Comparison of ENCODE assay signal across 8 mouse cellular contexts in genomic region chr9:91361033-91361855, GRCm38 (mm10). TPM values are rescaled to one million over a fixed set of nuclear protein-coding genes. Genes with fewer than 3 reads are reported as not detected.
A peak's percentile ranks its signal among the peaks of the same experiment; 100 is the strongest.
DNase-seq lines count a peak whose midpoint lies in the region; ATAC-seq and TF ChIP-seq lines count a peak whose summit lies in the region.

No protein-coding gene starts in this region.

- ATAC-seq in forebrain, postnatal 0 days: peak; percentile 6; the same call in 1 of the 2 replicates
- ATAC-seq in midbrain, embryonic 13.5 days: peak; percentile 38
- no peak for ATAC-seq in megakaryocyte progenitor cell, adult 5-6 weeks (replicated peaks; ENCODE audit: poor library complexity)

- H3K9me3 ChIP-seq in forebrain, postnatal 0 days (ENCODE audit: low read length): no peaks in the 10 kb centered on the region
- H3K9me3 ChIP-seq in midbrain, embryonic 13.5 days: no peaks in the 10 kb centered on the region

- peak overlapping the region; percentile 37 for H3K4me3 ChIP-seq in forebrain, postnatal 0 days (ENCODE audit: low read depth, low read length)
- H3K4me3 ChIP-seq in midbrain, embryonic 13.5 days (replicated peaks): peak overlapping the region; percentile 72

- peak overlapping the region; percentile 27 for H3K4me2 ChIP-seq in forebrain, postnatal 0 days (ENCODE audit: low read depth)
- peak overlapping the region; percentile 55 for H3K4me2 ChIP-seq in midbrain, embryonic 13.5 days (replicated peaks)

- peak overlapping the region; percentile 51 for H3K9ac ChIP-seq in forebrain, postnatal 0 days
- peak overlapping the region; percentile 98 for H3K9ac ChIP-seq in midbrain, embryonic 13.5 days (replicated peaks)

- 3% methylated on average over 35 of the region's 35 CpGs for WGBS in forebrain, postnatal 0 days
- WGBS in midbrain, embryonic 13.5 days: under 1% methylated on average over 35 of the region's 35 CpGs

- peak overlapping the region; percentile 46; the same call in 1 of the 2 replicates for H3K27ac ChIP-seq in forebrain, postnatal 0 days (ENCODE audit: low read depth, low read length)
- H3K27ac ChIP-seq in midbrain, embryonic 13.5 days: peak overlapping the region; percentile 94

- no peak for TF ChIP-seq CTCF in forebrain, postnatal 0 days (IDR thresholded peaks at IDR 0.05; ENCODE audit: low read depth)

- H3K4me1 ChIP-seq in forebrain, postnatal 0 days (ENCODE audit: insufficient read depth): no peaks in the 10 kb centered on the region
- H3K4me1 ChIP-seq in midbrain, embryonic 13.5 days (replicated peaks): peaks cover 13% of the 10 kb centered on the region; the same call in 1 of the 2 replicates

- DNase-seq in heart, adult 11 months: peak; percentile 76
- no peak for DNase-seq in heart, postnatal 14 days
- DNase-seq in ZHBTc4 (ENCODE audit: low read depth, low spot score): peak; percentile 57
- DNase-seq in forebrain, postnatal 0 days: peak; percentile 48
- DNase-seq in spleen, postnatal 4 days (ENCODE audit: low spot score in 2 of 2): no peak
- DNase-seq in spleen, adult 12 weeks (ENCODE audit: low spot score): no peak

- intact Hi-C loops in heart, postnatal 14 days (cut with DNase I): no loop called here

- H3K36me3 ChIP-seq in forebrain, postnatal 0 days (ENCODE audit: insufficient read depth): no peaks in the 10 kb centered on the region
- H3K36me3 ChIP-seq in midbrain, embryonic 13.5 days: no peaks in the 10 kb centered on the region

- H3K27me3 ChIP-seq in forebrain, postnatal 0 days (ENCODE audit: insufficient read depth, low read length): peaks cover 28% of the 10 kb centered on the region
- H3K27me3 ChIP-seq in midbrain, embryonic 13.5 days: peaks cover 53% of the 10 kb centered on the region

RNA-seq across cellular contexts. Expression of gene Zic4, which starts 1.0 kb away (rescaled TPM):
- total RNA-seq in heart, postnatal 14 days (2021): not detected
- 44.3 and 99.2 TPM in 2 replicates for total RNA-seq in forebrain, postnatal 0 days (2014; rRNA removed)
- 24.7 and 48.1 TPM in 2 replicates for polyA plus RNA-seq in forebrain, postnatal 0 days (2015; fragmentation: Nextera tagmentation; extraction: Ambion mirVana)
- 53.2 and 56.6 TPM in 2 replicates for polyA plus RNA-seq in midbrain, embryonic 13.5 days (2015; fragmentation: Nextera tagmentation; extraction: Ambion mirVana)
- total RNA-seq in megakaryocyte progenitor cell, adult 5-6 weeks (2015): not detected in 2 replicates
- total RNA-seq in megakaryocyte progenitor cell, adult 5-6 weeks (2017): not detected in 2 replicates

RNA-seq across cellular contexts. Expression of gene Zic1, which starts 4.4 kb away (rescaled TPM):
- not detected for total RNA-seq in heart, postnatal 14 days (2021)
- 65.4 and 127 TPM in 2 replicates for total RNA-seq in forebrain, postnatal 0 days (2014; rRNA removed)
- 4.4 and 8.9 TPM in 2 replicates for polyA plus RNA-seq in forebrain, postnatal 0 days (2015; fragmentation: Nextera tagmentation; extraction: Ambion mirVana)
- 14.8 and 16.4 TPM in 2 replicates for polyA plus RNA-seq in midbrain, embryonic 13.5 days (2015; fragmentation: Nextera tagmentation; extraction: Ambion mirVana)
- total RNA-seq in megakaryocyte progenitor cell, adult 5-6 weeks (2015): not detected in 2 replicates
- not detected in 2 replicates for total RNA-seq in megakaryocyte progenitor cell, adult 5-6 weeks (2017)

Comparison
In these comparisons a context has a peak if more than half of its experiments do, and no peak if none do; other contexts are left out.
1. DNase-seq: peak in heart, adult 11 months (single experiment), ZHBTc4 (single experiment) and forebrain, postnatal 0 days (single experiment); none in heart, postnatal 14 days (0 of 2), spleen, postnatal 4 days (0 of 2) and spleen, adult 12 weeks (single experiment).
2. RNA of gene Zic4, which starts 1.0 kb away (total RNA-seq): 44.3 to 99.2 TPM in forebrain, postnatal 0 days; not detected in heart, postnatal 14 days and not detected in megakaryocyte progenitor cell, adult 5-6 weeks; every median in the first group is over 10 times any median in the second.
3. RNA of gene Zic1, which starts 4.4 kb away (total RNA-seq): 65.4 to 127 TPM in forebrain, postnatal 0 days; not detected in heart, postnatal 14 days and not detected in megakaryocyte progenitor cell, adult 5-6 weeks; every median in the first group is over 10 times any median in the second.